Mouse (Mus musculus): ENCODE measurements at regions not wholly inside any gene's neighbourhood (a gene's known extent, or its start where the extent isn't known, plus 50 kb on each side); places are given as distances from the start of the nearest gene placed in this dataset.
"Not testable (repeated sequence)": the region's sequence is repeated elsewhere in the genome, so short reads cannot be mapped to it uniquely, and the experiment has no call there.

- Histone ChIP-seq H3K4me2 (replicated peaks; ENCODE audit: low read depth, low read length) (no peak overlapping the region), H3K9me3 (ENCODE audit: low read length) (no peaks in the 10 kb centered on the region), H3K27ac (ENCODE audit: low read length) (no peak overlapping the region), H3K4me3 (ENCODE audit: low read depth, low read length) (no peak overlapping the region), H3K27me3 (replicated peaks; ENCODE audit: insufficient read depth, low read length) (no peaks in the 10 kb centered on the region), H3K9ac (replicated peaks; ENCODE audit: low read depth) (no peak overlapping the region), H3K36me3 (ENCODE audit: insufficient read depth, low read length) (no peaks in the 10 kb centered on the region), H3K4me1 (ENCODE audit: insufficient read depth, low read depth, low read length) (no peaks in the 10 kb centered on the region)
- ATAC-seq = no peak
- TF ChIP-seq CTCF (IDR thresholded peaks at IDR 0.05) = no peak
- DNase-seq (ENCODE audit: low spot score) = no peak
Measured at GRCm38 (mm10) chr6:69764861-69765260, 1027.2 kb downstream of the Rpia start.

- H3K4me1 ChIP-seq (ENCODE audit: insufficient read depth, low read depth, low read length) = no peaks in the 10 kb centered on the region
- no peak overlapping the region for H3K9ac ChIP-seq (replicated peaks; ENCODE audit: low read depth)
- no peaks in the 10 kb centered on the region for H3K9me3 ChIP-seq (ENCODE audit: low read length)
- 80% methylated on average over 2 of the region's 2 CpGs for WGBS
- no peak overlapping the region for H3K27ac ChIP-seq (ENCODE audit: low read length)
- no peaks in the 10 kb centered on the region for H3K27me3 ChIP-seq (replicated peaks; ENCODE audit: insufficient read depth, low read length)
- H3K4me2 ChIP-seq (replicated peaks; ENCODE audit: low read depth, low read length) = no peak overlapping the region
- no peak overlapping the region for H3K4me3 ChIP-seq (ENCODE audit: low read depth, low read length)
- no peak for ATAC-seq
- DNase-seq (ENCODE audit: low spot score) = no peak
- TF ChIP-seq EP300 (IDR thresholded peaks at IDR 0.05) (no peak), CTCF (IDR thresholded peaks at IDR 0.05) (peak; percentile 33; the same call in 1 of the 2 replicates)
- no peaks in the 10 kb centered on the region for H3K36me3 ChIP-seq (ENCODE audit: insufficient read depth, low read length)
Measured at GRCm38 (mm10) chr6:69758618-69759017, 1033.4 kb downstream of the Rpia start.

- Histone ChIP-seq H3K9ac (replicated peaks; ENCODE audit: low read depth) (no peak overlapping the region), H3K27me3 (replicated peaks; ENCODE audit: insufficient read depth, low read length) (no peaks in the 10 kb centered on the region), H3K4me1 (ENCODE audit: insufficient read depth, low read depth, low read length) (no peaks in the 10 kb centered on the region), H3K4me3 (ENCODE audit: low read depth, low read length) (no peak overlapping the region), H3K4me2 (replicated peaks; ENCODE audit: low read depth, low read length) (no peak overlapping the region), H3K27ac (ENCODE audit: low read length) (no peak overlapping the region), H3K9me3 (ENCODE audit: low read length) (no peaks in the 10 kb centered on the region), H3K36me3 (ENCODE audit: insufficient read depth, low read length) (no peaks in the 10 kb centered on the region)
- ATAC-seq = no peak
- TF ChIP-seq EP300 (IDR thresholded peaks at IDR 0.05) (no peak), CTCF (IDR thresholded peaks at IDR 0.05) (no peak)
- no peak for DNase-seq (ENCODE audit: low spot score)
Measured at GRCm38 (mm10) chr6:69739002-69739625, 1052.9 kb downstream of the Rpia start.

GRCm38 (mm10) chr6:69732866-69733265, 1059.2 kb downstream of the Rpia start:
- not testable (repeated sequence) for H3K9ac ChIP-seq (replicated peaks; ENCODE audit: low read depth); H3K4me2 ChIP-seq (replicated peaks; ENCODE audit: low read depth, low read length); H3K4me1 ChIP-seq (ENCODE audit: insufficient read depth, low read depth, low read length); H3K4me3 ChIP-seq (ENCODE audit: low read depth, low read length); H3K36me3 ChIP-seq (ENCODE audit: insufficient read depth, low read length); H3K27ac ChIP-seq (ENCODE audit: low read length); H3K9me3 ChIP-seq (ENCODE audit: low read length); DNase-seq (ENCODE audit: low spot score); ATAC-seq; H3K27me3 ChIP-seq (replicated peaks; ENCODE audit: insufficient read depth, low read length)
- TF ChIP-seq CTCF (IDR thresholded peaks at IDR 0.05) = peak; percentile 20; the same call in 1 of the 2 replicates
- WGBS = 38% methylated on average over 1 of the region's 1 CpGs

GRCm38 (mm10) chr6:69726362-69726761, 1065.7 kb downstream of the Rpia start:
- Histone ChIP-seq H3K4me1 (ENCODE audit: insufficient read depth, low read depth, low read length) (no peaks in the 10 kb centered on the region), H3K27ac (ENCODE audit: low read length) (no peak overlapping the region), H3K27me3 (replicated peaks; ENCODE audit: insufficient read depth, low read length) (no peaks in the 10 kb centered on the region), H3K4me2 (replicated peaks; ENCODE audit: low read depth, low read length) (no peak overlapping the region), H3K9me3 (ENCODE audit: low read length) (no peaks in the 10 kb centered on the region), H3K9ac (replicated peaks; ENCODE audit: low read depth) (no peak overlapping the region), H3K4me3 (ENCODE audit: low read depth, low read length) (no peak overlapping the region), H3K36me3 (ENCODE audit: insufficient read depth, low read length) (no peaks in the 10 kb centered on the region)
- ATAC-seq (no peak), DNase-seq (ENCODE audit: low spot score) (no peak)
- TF ChIP-seq CTCF (IDR thresholded peaks at IDR 0.05) (no peak), EP300 (IDR thresholded peaks at IDR 0.05) (no peak)

GRCm38 (mm10) chr6:69702813-69703212, 1089.2 kb downstream of the Rpia start:
- 30% methylated on average over 2 of the region's 2 CpGs for WGBS
- H3K9ac ChIP-seq (replicated peaks; ENCODE audit: low read depth); H3K4me1 ChIP-seq (ENCODE audit: insufficient read depth, low read depth, low read length); H3K36me3 ChIP-seq (ENCODE audit: insufficient read depth, low read length); H3K9me3 ChIP-seq (ENCODE audit: low read length); H3K4me3 ChIP-seq (ENCODE audit: low read depth, low read length); H3K27me3 ChIP-seq (replicated peaks; ENCODE audit: insufficient read depth, low read length); ATAC-seq; DNase-seq (ENCODE audit: low spot score); H3K4me2 ChIP-seq (replicated peaks; ENCODE audit: low read depth, low read length); H3K27ac ChIP-seq (ENCODE audit: low read length): not testable (repeated sequence)

- Histone ChIP-seq H3K9me3 (ENCODE audit: low read length) (no peaks in the 10 kb centered on the region), H3K27me3 (replicated peaks; ENCODE audit: insufficient read depth, low read length) (no peaks in the 10 kb centered on the region), H3K27ac (ENCODE audit: low read length) (no peak overlapping the region), H3K4me3 (ENCODE audit: low read depth, low read length) (no peak overlapping the region), H3K4me1 (ENCODE audit: insufficient read depth, low read depth, low read length) (no peaks in the 10 kb centered on the region), H3K9ac (replicated peaks; ENCODE audit: low read depth) (no peak overlapping the region), H3K36me3 (ENCODE audit: insufficient read depth, low read length) (no peaks in the 10 kb centered on the region), H3K4me2 (replicated peaks; ENCODE audit: low read depth, low read length) (no peak overlapping the region)
- no peak for ATAC-seq
- TF ChIP-seq CTCF (IDR thresholded peaks at IDR 0.05) (no peak), EP300 (IDR thresholded peaks at IDR 0.05) (no peak)
- DNase-seq (ENCODE audit: low spot score) = no peak
- 52% methylated on average over 1 of the region's 1 CpGs for WGBS
Measured at GRCm38 (mm10) chr6:69681172-69681571, 1110.9 kb downstream of the Rpia start.

- not testable (repeated sequence) for H3K9me3 ChIP-seq (ENCODE audit: low read length); H3K27me3 ChIP-seq (replicated peaks; ENCODE audit: insufficient read depth, low read length); H3K4me3 ChIP-seq (ENCODE audit: low read depth, low read length); ATAC-seq; H3K27ac ChIP-seq (ENCODE audit: low read length); DNase-seq (ENCODE audit: low spot score); H3K36me3 ChIP-seq (ENCODE audit: insufficient read depth, low read length); H3K4me2 ChIP-seq (replicated peaks; ENCODE audit: low read depth, low read length); H3K4me1 ChIP-seq (ENCODE audit: insufficient read depth, low read depth, low read length); H3K9ac ChIP-seq (replicated peaks; ENCODE audit: low read depth)
- 60% methylated on average over 1 of the region's 1 CpGs for WGBS
Measured at GRCm38 (mm10) chr6:69662426-69662825, 1129.6 kb downstream of the Rpia start.
